Mouse (Mus musculus) midbrain, embryonic 14.5 days (tissue): ENCODE results near the gene Runx1. TPM values are rescaled to one million over a fixed set of nuclear protein-coding genes. Genes with fewer than 3 reads are reported as not detected.

Source experiments
- ATAC-seq: fragments of 200-750 bp; cut with Nextera tagmentation; 2 replicates; pipeline ENCODE4 v1.8.0; 2017; ENCODE audit warnings: moderate number of reproducible peaks, moderate library complexity; ENCODE audit not compliant: low FRiP score, low TSS enrichment
- DNase-seq: peaks from one replicate; pipeline ENCODE4 v3.0.0-alpha.2; 2015
- H3K27ac ChIP-seq: fragments of 300-500 bp; sonication (generic); replicated peaks from 2 replicates; pipeline ENCODE4 v1.5.1; 2014; ENCODE audit warnings: mild to moderate bottlenecking, low read depth, low read length, moderate library complexity
- H3K27me3 ChIP-seq: fragments of 300-500 bp; sonication (generic); 2 replicates; pipeline ENCODE4 v1.6.1; 2014; ENCODE audit warnings: low read length, control low read depth, mixed read lengths; ENCODE audit not compliant: control insufficient read depth, insufficient read depth
- H3K36me3 ChIP-seq: fragments of 300-500 bp; sonication (generic); 2 replicates; pipeline ENCODE4 v1.6.1; 2014; ENCODE audit warnings: low read length, control low read depth; ENCODE audit not compliant: control insufficient read depth, insufficient read depth
- H3K4me1 ChIP-seq: fragments of 300-500 bp; sonication (generic); 2 replicates; pipeline ENCODE4 v1.6.1; 2014; ENCODE audit warnings: mild to moderate bottlenecking, antibody characterized with exemption, low read length, control low read depth; ENCODE audit not compliant: control insufficient read depth, insufficient read depth
- H3K4me2 ChIP-seq: fragments of 300-500 bp; sonication (generic); 2 replicates; pipeline ENCODE4 v1.6.1; 2014; ENCODE audit warnings: mild to moderate bottlenecking, low read length, moderate library complexity
- H3K4me3 ChIP-seq: fragments of 300-500 bp; sonication (generic); replicated peaks from 2 replicates; pipeline ENCODE4 v1.5.1; 2014; ENCODE audit warnings: low read depth, low read length
- H3K9ac ChIP-seq: fragments of 300-500 bp; sonication (generic); replicated peaks from 2 replicates; pipeline ENCODE4 v1.6.1; 2014; ENCODE audit warnings: mild to moderate bottlenecking, low read length, moderate library complexity
- H3K9me3 ChIP-seq: fragments of 300-500 bp; sonication (generic); 2 replicates; pipeline ENCODE4 v1.6.1; 2016; ENCODE audit warnings: low read length, control low read depth, mixed read lengths; ENCODE audit not compliant: control insufficient read depth
- WGBS: fragments of 180-500 bp; shearing (Covaris S2); extraction: QIAGEN DNeasy Blood & Tissue Kit; methylation state at CpG from one replicate; pipeline ENCODE4 v1.1.7; 2014; 5-methylcytosine and 5-hydroxymethylcytosine counted together
- polyA plus RNA-seq: library from polyadenylated mRNA; unstranded; fragments of >200 nt; fragmentation: Nextera tagmentation; extraction: Ambion mirVana; gene quantifications from 2 replicates; pipeline ENCODE4 v1.2.1, GENCODE M21; 2014

The Runx1 gene
- polyA plus RNA-seq, 1 experiment from 2014 or later: 0.76 TPM

DNA sequence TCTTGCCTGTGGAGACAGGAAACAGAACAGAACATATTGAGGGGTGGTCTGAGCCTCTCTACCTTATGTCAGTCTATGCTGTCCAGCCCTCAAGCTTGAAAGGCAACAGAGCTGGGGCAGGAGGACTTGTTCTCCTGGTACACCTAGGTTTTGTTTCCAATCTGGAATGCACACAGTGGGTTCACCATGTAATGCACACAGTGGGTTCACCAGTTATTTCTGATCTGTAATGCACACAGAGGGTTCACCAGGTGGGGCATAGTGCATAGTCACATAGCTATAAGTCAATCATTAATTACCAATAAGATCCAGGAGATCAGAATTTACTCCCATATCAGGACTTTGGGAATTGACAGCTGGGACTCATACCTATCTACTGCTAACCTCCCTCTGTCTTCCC lies 157.1 kb downstream of the Runx1 start:
- Histone ChIP-seq H3K36me3 (no peaks in the 10 kb centered on the region), H3K27me3 (no peaks in the 10 kb centered on the region), H3K27ac (no peak overlapping the region), H3K9me3 (no peaks in the 10 kb centered on the region), H3K4me1 (no peaks in the 10 kb centered on the region), H3K4me3 (no peak overlapping the region), H3K4me2 (no peak overlapping the region), H3K9ac (no peak overlapping the region)
- ATAC-seq (no peak), DNase-seq (no peak)

DNA sequence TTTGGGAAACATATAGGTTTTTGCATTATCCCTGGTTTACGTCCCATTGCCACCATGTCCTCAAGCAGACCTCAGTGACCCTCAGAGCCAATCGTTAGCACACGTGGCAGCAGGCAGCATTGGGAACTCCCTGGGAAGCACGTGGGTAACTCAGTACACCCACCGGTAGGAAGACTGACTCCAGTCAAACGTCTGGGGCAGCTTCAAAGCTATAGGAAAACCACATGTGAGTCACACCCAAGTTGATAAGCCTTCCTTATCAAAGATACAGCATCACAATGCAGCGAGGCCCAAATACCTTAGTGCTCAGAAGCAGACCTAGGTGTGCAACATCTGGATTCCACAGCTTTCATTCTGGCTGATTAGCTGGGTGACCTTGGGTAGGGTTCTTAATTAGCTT lies 164.2 kb downstream of the Runx1 start:
- H3K4me2 ChIP-seq: no peak overlapping the region
- H3K4me1 ChIP-seq: no peaks in the 10 kb centered on the region
- no peak overlapping the region for H3K27ac ChIP-seq
- no peaks in the 10 kb centered on the region for H3K9me3 ChIP-seq
- H3K4me3 ChIP-seq: no peak overlapping the region
- H3K9ac ChIP-seq: no peak overlapping the region
- no peaks in the 10 kb centered on the region for H3K27me3 ChIP-seq
- ATAC-seq (no peak), DNase-seq (no peak)
- H3K36me3 ChIP-seq: no peaks in the 10 kb centered on the region
- 83% methylated on average over 7 of the region's 7 CpGs for WGBS

DNA sequence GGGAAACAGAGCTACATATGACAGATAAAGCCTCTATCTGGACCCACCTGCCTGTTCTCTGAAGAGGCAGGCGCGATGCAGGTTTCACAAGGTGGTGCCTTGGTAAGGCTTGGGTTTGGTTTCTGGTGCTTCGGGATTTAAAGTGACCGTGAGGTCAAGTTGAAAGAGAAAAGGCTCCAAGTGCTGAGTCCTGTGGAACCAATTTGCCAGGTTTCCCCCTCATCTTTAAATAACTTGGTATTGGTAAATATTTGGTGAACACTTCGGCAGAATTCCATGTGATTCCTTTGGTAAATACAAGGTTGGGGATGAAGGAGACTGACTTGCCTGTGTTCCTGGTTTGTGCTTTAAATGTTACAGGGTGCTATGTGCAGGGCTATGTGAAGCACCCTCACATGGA lies 169.2 kb downstream of the Runx1 start:
- Histone ChIP-seq H3K9ac (no peak overlapping the region), H3K4me2 (no peak overlapping the region), H3K27ac (no peak overlapping the region), H3K4me1 (no peaks in the 10 kb centered on the region), H3K36me3 (no peaks in the 10 kb centered on the region), H3K27me3 (no peaks in the 10 kb centered on the region), H3K9me3 (no peaks in the 10 kb centered on the region), H3K4me3 (no peak overlapping the region)
- no peak for DNase-seq
- 97% methylated on average over 5 of the region's 5 CpGs for WGBS
- ATAC-seq: no peak

DNA sequence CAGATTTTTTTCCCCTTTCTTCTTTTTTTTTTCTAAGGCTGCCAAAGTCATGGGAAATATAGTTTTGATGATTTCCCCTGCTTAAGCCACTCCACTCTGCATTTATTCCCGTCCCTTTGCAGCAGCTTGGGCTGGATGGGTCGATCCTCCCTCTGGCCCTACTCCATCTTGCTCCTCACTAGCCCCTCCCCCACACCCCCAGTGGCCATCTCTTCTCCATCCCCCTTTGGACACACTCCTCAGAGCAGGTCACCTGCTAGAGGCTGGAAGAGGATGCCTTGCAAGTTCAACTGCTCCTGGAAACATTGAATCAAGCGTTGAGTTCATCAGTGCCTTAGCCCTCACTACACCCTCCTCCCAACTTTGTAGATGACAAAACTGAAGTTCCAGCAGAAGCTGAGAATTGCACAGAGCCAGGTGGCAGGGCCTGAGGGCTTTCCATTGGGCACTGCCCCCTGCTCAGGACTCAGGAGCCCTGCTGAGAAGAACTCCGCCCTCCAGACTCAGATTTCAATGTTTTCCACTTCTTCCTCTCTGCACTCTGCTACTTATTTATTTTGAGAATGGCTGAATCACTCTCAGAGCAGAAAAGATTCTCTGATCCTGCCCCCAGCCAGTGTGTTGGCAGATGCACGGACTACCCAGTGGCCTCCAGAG lies 171.5 kb downstream of the Runx1 start:
- no peak overlapping the region for H3K4me2 ChIP-seq
- no peak overlapping the region for H3K27ac ChIP-seq
- no peak overlapping the region for H3K9ac ChIP-seq
- no peaks in the 10 kb centered on the region for H3K9me3 ChIP-seq
- ATAC-seq (no peak), DNase-seq (no peak)
- H3K27me3 ChIP-seq: no peaks in the 10 kb centered on the region
- no peaks in the 10 kb centered on the region for H3K36me3 ChIP-seq
- no peaks in the 10 kb centered on the region for H3K4me1 ChIP-seq
- H3K4me3 ChIP-seq: no peak overlapping the region
- WGBS: 50% methylated on average over 5 of the region's 5 CpGs

DNA sequence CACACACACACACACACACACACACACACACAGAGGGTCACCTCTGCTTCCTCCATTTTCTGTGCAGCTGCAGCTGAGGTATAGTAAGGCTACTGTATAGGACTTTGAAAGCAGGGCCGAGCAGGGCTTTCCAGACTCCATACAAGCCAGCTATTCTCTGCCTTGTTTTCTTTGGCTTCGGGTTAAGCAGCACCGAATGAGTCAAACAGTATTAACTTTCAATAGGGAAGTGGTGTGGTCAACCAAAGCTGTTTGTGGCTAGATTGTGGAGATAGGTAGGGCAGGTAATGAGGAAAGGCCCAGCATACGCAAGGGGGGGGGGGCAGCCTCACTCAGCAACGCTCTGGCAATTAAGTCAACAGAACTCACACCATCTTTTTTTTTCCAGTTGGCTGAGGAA lies 172.1 kb downstream of the Runx1 start:
- H3K9ac ChIP-seq: no peak overlapping the region
- no peaks in the 10 kb centered on the region for H3K9me3 ChIP-seq
- no peak overlapping the region for H3K4me3 ChIP-seq
- no peaks in the 10 kb centered on the region for H3K27me3 ChIP-seq
- no peaks in the 10 kb centered on the region for H3K36me3 ChIP-seq
- DNase-seq (no peak), ATAC-seq (no peak)
- H3K4me1 ChIP-seq: no peaks in the 10 kb centered on the region
- no peak overlapping the region for H3K4me2 ChIP-seq
- H3K27ac ChIP-seq: no peak overlapping the region
- WGBS: 83% methylated on average over 5 of the region's 5 CpGs

DNA sequence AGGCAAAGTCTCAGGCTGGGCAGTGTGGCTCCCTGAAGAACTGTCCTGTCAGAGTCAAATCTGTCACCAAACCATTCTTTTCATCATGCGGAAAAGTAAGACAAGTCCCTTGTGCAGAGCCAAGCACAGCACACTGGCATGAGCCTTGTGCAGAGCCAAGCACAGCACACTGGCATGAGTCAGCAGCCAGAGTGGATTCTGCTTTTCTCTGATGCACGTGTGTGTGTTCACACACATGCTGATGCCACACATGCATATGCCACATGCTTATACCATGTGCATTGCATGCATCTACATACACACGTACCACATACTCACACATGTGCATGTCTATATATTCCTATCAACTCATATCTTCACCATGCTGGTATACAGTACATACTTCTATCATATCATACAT lies 174.7 kb downstream of the Runx1 start:
- Histone ChIP-seq H3K4me2 (no peak overlapping the region), H3K9ac (no peak overlapping the region), H3K36me3 (no peaks in the 10 kb centered on the region), H3K4me1 (no peaks in the 10 kb centered on the region), H3K27ac (no peak overlapping the region), H3K4me3 (no peak overlapping the region), H3K27me3 (no peaks in the 10 kb centered on the region), H3K9me3 (no peaks in the 10 kb centered on the region)
- DNase-seq (no peak), ATAC-seq (no peak)
- 95% methylated on average over 3 of the region's 3 CpGs for WGBS

DNA sequence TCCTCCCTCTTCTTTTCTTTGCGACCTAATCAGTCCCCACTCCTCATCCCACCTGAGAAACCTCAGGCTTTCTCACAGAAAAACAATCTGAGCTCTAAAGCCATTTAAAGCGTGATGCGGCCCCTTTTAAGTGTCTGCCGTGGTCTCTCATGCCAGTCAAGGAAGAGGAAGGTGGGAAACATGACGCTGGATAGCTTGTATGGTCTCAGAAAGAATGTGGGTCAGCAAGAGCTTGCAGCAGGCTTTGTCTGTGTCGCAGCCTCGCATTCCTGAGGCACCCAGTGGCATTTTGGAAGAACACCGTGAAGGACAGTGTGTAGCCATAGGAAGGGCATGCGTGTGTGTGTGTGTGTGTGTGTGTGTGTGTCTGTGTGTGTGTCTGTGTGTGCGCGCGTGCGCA lies 179.8 kb downstream of the Runx1 start:
- Histone ChIP-seq H3K4me3 (no peak overlapping the region), H3K4me1 (no peaks in the 10 kb centered on the region), H3K9me3 (no peaks in the 10 kb centered on the region), H3K27ac (no peak overlapping the region), H3K9ac (no peak overlapping the region), H3K36me3 (no peaks in the 10 kb centered on the region), H3K27me3 (no peaks in the 10 kb centered on the region), H3K4me2 (no peak overlapping the region)
- 59% methylated on average over 13 of the region's 13 CpGs for WGBS
- DNase-seq (no peak), ATAC-seq (no peak)

DNA sequence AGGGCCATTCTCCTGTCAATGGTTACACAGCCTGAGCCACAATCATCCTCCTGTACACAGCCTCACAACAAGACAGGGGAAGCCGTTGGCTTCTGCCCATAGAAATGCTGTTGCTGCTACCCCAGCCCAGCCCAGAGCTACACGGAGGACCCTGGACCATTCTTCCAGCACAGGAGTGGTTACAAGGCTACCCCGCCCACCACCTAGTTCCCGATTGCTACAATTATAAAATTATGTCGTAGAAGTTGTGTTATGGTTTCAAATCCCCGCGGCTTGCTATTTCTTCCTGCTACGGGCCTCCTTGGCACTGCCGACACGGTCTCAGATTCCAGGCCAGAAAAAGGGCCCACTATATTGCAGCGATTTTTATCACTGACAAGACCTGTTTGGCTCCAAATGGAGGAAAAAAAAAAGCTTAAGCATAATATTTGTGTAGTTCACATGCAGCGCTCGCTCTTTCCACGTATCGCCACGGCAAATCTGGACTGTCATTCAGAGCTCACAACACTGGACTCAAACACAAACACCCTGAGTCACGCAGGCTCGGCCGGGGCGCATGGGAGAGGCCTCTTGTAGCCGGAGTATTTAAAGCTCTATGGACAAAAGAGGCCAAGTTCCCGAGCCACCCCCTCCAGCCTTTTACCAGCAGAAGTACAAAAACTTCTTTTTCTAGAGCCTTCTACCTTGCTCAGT lies 180.4 kb downstream of the Runx1 start:
- WGBS: 60% methylated on average over 22 of the region's 22 CpGs
- Histone ChIP-seq H3K9ac (no peak overlapping the region), H3K4me2 (no peak overlapping the region), H3K9me3 (no peaks in the 10 kb centered on the region), H3K36me3 (no peaks in the 10 kb centered on the region), H3K27ac (no peak overlapping the region), H3K27me3 (no peaks in the 10 kb centered on the region), H3K4me1 (no peaks in the 10 kb centered on the region), H3K4me3 (no peak overlapping the region)
- ATAC-seq (no peak), DNase-seq (peak; percentile 24)

DNA sequence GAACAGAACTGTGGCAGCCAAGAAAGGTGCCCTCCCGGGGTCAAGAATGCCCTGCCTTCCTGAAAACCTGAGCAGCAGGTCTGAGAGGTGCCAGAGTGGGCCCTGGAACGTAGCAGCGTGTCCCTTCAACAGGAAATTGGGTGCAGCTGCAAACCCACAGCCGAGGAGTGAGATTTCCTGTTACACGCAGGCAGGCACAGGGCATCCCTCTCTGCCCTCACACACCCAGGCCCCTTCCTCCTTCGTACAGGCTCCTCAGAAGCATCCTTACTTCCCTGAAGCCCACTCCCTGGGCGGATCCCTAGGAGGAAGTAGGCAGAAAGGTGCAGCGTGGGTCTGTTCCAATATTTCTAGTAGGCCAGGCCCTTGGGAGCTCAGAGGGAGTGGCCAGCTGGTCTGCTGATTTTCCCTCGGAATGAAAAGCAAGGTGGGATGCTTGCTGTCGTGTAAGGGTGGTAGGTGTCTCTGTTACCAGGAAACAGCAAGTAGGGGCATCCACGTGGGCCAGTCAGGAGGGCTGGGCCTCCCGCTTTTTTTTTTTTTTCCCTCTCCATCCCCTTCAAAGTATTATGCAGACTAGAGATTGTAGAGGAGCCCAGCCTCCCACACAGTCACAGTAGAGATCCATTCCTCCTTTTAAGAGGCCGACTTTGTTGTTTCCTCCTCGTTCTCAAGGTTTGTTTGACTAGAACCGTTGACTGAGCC lies 181.1 kb downstream of the Runx1 start:
- no peak overlapping the region for H3K4me2 ChIP-seq
- H3K4me1 ChIP-seq: no peaks in the 10 kb centered on the region
- H3K27ac ChIP-seq: no peak overlapping the region
- no peaks in the 10 kb centered on the region for H3K36me3 ChIP-seq
- H3K4me3 ChIP-seq: no peak overlapping the region
- no peak for DNase-seq
- no peak overlapping the region for H3K9ac ChIP-seq
- no peak for ATAC-seq
- 79% methylated on average over 15 of the region's 15 CpGs for WGBS
- no peaks in the 10 kb centered on the region for H3K9me3 ChIP-seq
- no peaks in the 10 kb centered on the region for H3K27me3 ChIP-seq
